Mouse (Mus musculus): Measurements from ENCODE around the gene Dscaml1.

GRCm38 (mm10) chr9:45550210-45550609, 123.8 kb downstream of the Dscaml1 start:
- no peak for TF ChIP-seq POLR2A (IDR thresholded peaks at IDR 0.05; ENCODE audit: control insufficient read depth, extremely low read depth, insufficient read depth, low read length, poor library complexity)
- no peak for TF ChIP-seq CTCF (IDR thresholded peaks at IDR 0.05; ENCODE audit: borderline replicate concordance, control insufficient read depth, extremely low read depth, insufficient read depth, low read length, poor library complexity)

All from thymus, adult 2 months (tissue).